Mouse (Mus musculus) cerebellum, adult 2 months (tissue): ENCODE data around the gene Lypd5. TPM values are rescaled to one million over a fixed set of nuclear protein-coding genes. Genes with fewer than 3 reads are reported as not detected.

Experiments used
- DNase-seq, 2 experiments: peaks; one replicate each; pipeline ENCODE4 v3.0.0; 2021
- H3K27ac ChIP-seq: fragments of 200-500 bp; 2 replicates; pipeline ENCODE4 v1.5.1; 2012; ENCODE audit warnings: low read length, control low read depth, inconsistent platforms; ENCODE audit not compliant: insufficient read depth
- H3K27me3 ChIP-seq: fragments of 200-500 bp; 2 replicates; pipeline ENCODE4 v1.6.1; 2012; ENCODE audit warnings: inconsistent platforms, mild to moderate bottlenecking, low read length, moderate library complexity; ENCODE audit not compliant: control insufficient read depth, insufficient read depth
- H3K4me1 ChIP-seq: fragments of 200-500 bp; 2 replicates; pipeline ENCODE4 v1.6.1; 2011; ENCODE audit warnings: low read length; ENCODE audit not compliant: control insufficient read depth, insufficient read depth
- H3K4me3 ChIP-seq: fragments of 200-500 bp; replicated peaks from 2 replicates; pipeline ENCODE3; 2011; ENCODE audit warnings: mild to moderate bottlenecking, low read depth, low read length, control low read depth; ENCODE audit not compliant: insufficient read depth
- CTCF ChIP-seq: fragments of 200-500 bp; IDR thresholded peaks from 2 replicates; pipeline ENCODE4 v1.5.1; 2011; ENCODE audit warnings: low read depth, mild to moderate bottlenecking, control low read depth, low read length, moderate library complexity, borderline replicate concordance; ENCODE audit not compliant: insufficient read depth
- POLR2A ChIP-seq: fragments of 200-500 bp; IDR thresholded peaks from 2 replicates; pipeline ENCODE4 v1.6.1; 2011; ENCODE audit warnings: low read length, control low read depth, borderline replicate concordance; ENCODE audit not compliant: insufficient read depth
- WGBS: fragments of 180-500 bp; shearing (Covaris S2); methylation state at CpG from one replicate; pipeline ENCODE4 v1.1.7; 2018; 5-methylcytosine and 5-hydroxymethylcytosine counted together
- polyA plus RNA-seq: library from polyadenylated mRNA; depleted of rRNA; stranded (reverse); fragments of >200 nt; gene quantifications from 2 replicates; pipeline ENCODE4 v1.2.3, GENCODE M21; 2012; rRNA removed

Lypd5 gene
- not detected in 2 replicates for polyA plus RNA-seq

DNA sequence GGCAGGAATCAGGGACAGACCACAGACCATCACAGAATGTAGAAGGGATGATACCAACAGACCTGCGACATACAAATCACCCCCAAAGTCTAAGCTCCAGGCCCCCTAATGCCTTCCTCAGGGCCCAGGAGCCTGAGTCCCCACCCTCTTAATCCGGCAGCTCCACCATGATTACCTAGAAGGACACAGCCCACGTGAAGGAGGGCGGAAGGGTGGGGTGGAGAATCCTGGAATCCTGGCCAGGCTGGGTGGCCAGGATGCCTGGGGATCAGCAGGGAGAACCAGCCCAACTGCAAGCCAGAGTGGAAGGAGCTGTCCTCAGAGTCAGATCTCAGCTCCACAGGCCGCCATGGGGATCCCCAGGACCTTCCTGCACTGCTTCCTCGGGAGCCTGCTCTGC is at the start of gene Lypd5:
TSS of gene Lypd5 (plus strand) at position 301 of the 400 bp plus-strand sequence.
- Histone ChIP-seq H3K4me3 (no peak within 1 kb of the TSS), H3K4me1 (no peaks in the 10 kb centered on the region), H3K27me3 (no peaks in the 10 kb centered on the region), H3K27ac (no peak within 1 kb of the TSS)
- 39% methylated on average over 6 of the region's 6 CpGs for WGBS
- no peak for TF ChIP-seq CTCF
- no peak for DNase-seq

DNA sequence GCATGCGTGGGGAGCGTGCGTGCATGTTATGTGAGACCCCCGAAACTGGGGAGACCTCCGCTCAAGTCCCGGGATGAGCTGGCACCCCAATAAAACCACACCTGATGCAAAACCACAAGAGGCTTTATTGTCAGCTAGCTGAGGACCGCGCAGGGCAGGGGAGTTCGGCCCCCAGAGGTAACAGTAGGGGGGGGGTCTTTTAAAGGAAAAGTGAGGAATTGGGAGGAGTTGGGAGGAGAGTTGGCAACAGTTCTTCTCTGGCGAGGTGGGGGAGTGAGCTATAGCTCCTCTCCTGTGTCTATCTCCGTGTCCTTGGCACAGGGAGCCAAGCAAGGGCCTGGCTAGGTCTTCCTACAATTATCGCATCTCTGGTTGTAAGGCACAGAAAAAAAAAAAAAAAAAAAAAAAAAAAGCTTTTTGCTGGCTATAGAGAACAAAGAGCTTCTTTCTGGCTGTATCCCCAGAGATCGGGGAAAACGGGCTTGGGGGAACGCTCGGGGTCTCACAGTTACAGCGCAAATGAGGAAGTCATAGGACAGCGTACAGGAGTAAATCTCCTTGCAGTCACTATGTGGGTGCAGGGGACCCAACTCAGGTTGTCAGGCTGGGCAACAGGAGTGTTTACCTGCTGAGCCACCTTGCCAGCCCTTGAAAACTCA is 49.0 kb upstream of the Lypd5 start:
- DNase-seq: peak; percentile 53
- 2% methylated on average over 18 of the region's 18 CpGs for WGBS
- TF ChIP-seq POLR2A: no peak
- TF ChIP-seq CTCF: no peak
- H3K27ac ChIP-seq: peak overlapping the region; percentile 45; the same call in 1 of the 2 replicates
- H3K4me3 ChIP-seq: peak overlapping the region; percentile 86
- H3K4me1 ChIP-seq: no peaks in the 10 kb centered on the region
- no peaks in the 10 kb centered on the region for H3K27me3 ChIP-seq

DNA sequence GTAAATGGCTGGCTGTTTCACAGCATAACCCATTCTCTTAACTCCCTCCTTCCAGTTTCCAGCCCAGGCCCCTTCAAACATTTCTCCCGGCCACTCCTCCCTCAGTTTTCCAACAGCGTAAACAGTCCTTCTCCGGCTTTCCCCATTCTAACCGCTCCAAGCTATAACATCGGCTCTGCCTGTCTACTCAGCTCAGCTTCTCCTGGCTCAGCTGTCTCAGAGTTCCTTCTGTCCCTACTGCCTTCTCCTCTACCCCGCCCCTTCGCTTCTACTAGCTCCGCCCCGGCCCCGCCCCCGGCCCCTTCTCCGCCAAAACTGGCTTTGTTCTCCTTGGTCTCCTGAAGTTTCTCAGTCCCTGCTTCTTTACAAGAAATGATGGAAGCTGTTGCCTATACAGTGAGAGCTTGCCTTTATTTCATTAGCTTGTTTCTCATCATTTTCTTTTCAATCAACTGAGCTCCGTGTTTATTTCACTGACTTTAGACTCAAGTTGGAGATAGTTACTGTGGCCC is 48.2 kb upstream of the Lypd5 start, which contains the start of gene Zfp61:
TSS of gene Zfp61 (minus strand) at position 462 of the 512 bp plus-strand sequence.
- H3K4me1 ChIP-seq: no peaks in the 10 kb centered on the region
- DNase-seq: peak; percentile 35 to 55
- no peak within 1 kb of the TSS for H3K27ac ChIP-seq
- peak within 1 kb of the TSS; percentile 25 for H3K4me3 ChIP-seq
- peak; percentile 24; the same call in 1 of the 2 replicates for TF ChIP-seq POLR2A
- no peak for TF ChIP-seq CTCF
- WGBS: 4% methylated on average over 13 of the region's 13 CpGs
- H3K27me3 ChIP-seq: no peaks in the 10 kb centered on the region

- 15% methylated on average over 29 of the region's 29 CpGs for WGBS
- H3K27ac ChIP-seq: peak overlapping the region; percentile 58
- peaks cover 4% of the 10 kb centered on the region; the same call in 1 of the 2 replicates for H3K4me1 ChIP-seq
- peak in 1 of 2 experiments; percentile 32 for DNase-seq
- H3K27me3 ChIP-seq: no peaks in the 10 kb centered on the region
- TF ChIP-seq POLR2A (no peak), CTCF (no peak)
- H3K4me3 ChIP-seq: peak overlapping the region; percentile 85
Measured at GRCm38 (mm10) chr7:24315726-24316566, 33.0 kb upstream of the Lypd5 start.

- peaks cover 4% of the 10 kb centered on the region; the same call in 1 of the 2 replicates for H3K4me1 ChIP-seq
- H3K27ac ChIP-seq: peak within 1 kb of the TSS; percentile 58
- peak; percentile 96 to 98 for DNase-seq
- peak; percentile 86; the same call in 1 of the 2 replicates for TF ChIP-seq POLR2A
- no peak for TF ChIP-seq CTCF
- peak within 1 kb of the TSS; percentile 85 for H3K4me3 ChIP-seq
- WGBS: under 1% methylated on average over 33 of the region's 33 CpGs
- H3K27me3 ChIP-seq: no peaks in the 10 kb centered on the region
Measured at GRCm38 (mm10) chr7:24316567-24317092, 32.4 kb upstream of the Lypd5 start, which contains the start of gene Zfp94. Zfp94 (minus strand) TSS chr7:24316666.

DNA sequence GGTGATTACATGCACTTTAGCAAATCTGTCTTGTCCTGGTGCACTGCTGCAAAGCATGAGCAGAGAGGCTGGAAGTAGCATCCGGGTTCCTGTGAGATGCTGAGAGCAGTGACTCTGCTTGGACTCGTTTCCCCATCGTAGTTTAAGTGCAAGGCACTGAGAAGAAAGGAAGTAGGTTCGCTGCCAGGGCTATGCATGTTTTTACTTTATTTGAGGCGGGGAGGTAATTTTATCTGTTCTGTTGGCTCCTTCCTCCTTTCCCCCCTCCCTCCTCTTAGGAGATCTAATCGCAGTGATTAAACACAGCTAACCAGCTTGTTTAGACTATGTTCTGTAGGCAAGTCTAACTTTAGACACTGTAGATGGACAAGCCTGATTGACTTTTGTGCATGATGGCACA is 30.1 kb upstream of the Lypd5 start:
- no peak for DNase-seq
- Histone ChIP-seq H3K4me1 (peaks cover 4% of the 10 kb centered on the region; the same call in 1 of the 2 replicates), H3K27me3 (no peaks in the 10 kb centered on the region), H3K27ac (no peak overlapping the region), H3K4me3 (no peak overlapping the region)
- TF ChIP-seq POLR2A (no peak), CTCF (no peak)
- 74% methylated on average over 6 of the region's 6 CpGs for WGBS

DNA sequence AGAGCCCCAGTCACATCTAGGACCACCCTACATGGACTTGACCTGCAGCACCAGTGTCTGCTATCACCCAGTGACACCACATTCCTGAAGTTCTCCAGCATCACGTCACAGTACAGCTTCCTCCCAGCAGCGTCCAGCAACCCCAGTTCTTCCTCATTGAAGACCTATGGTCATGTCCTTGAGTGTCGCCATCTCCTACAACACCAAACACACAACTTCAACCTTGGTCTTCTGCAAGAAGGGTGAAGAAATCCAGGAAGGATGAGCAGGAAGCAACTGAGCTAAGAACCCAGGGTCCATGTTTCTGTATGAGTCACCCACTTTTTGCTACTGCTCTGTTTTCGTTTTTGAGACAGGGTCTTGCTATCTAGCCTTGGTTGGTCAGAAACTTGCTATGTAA is 26.4 kb upstream of the Lypd5 start:
- Histone ChIP-seq H3K4me1 (no peaks in the 10 kb centered on the region), H3K27me3 (no peaks in the 10 kb centered on the region), H3K27ac (no peak overlapping the region), H3K4me3 (no peak overlapping the region)
- TF ChIP-seq CTCF: no peak
- TF ChIP-seq POLR2A: no peak
- WGBS: 80% methylated on average over 4 of the region's 4 CpGs
- no peak for DNase-seq
